Mouse (Mus musculus) adrenal gland, adult 8-10 months (tissue): ENCODE measurements around the gene Mbd4. TPM values are rescaled to one million over a fixed set of nuclear protein-coding genes. Genes with fewer than 3 reads are reported as not detected.
"Not testable (repeated sequence)": the region's sequence is repeated elsewhere in the genome, so short reads cannot be mapped to it uniquely, and the experiment has no call there.

Experiments
- DNase-seq: peaks from one replicate; pipeline ENCODE4 v3.0.0; 2022
- total RNA-seq, 4 experiments: library from RNA; stranded (reverse); gene quantifications; 2 replicates each; pipeline ENCODE4 v1.2.4; 2022

The Mbd4 gene
- 1 to 10 TPM; 3.3 to 5.5 (median 3.9) TPM for total RNA-seq

- DNase-seq: peak; percentile 99
Measured at GRCm38 (mm10) chr6:115853091-115853813, at the start of gene Mbd4, which contains the start of gene Ift122. Gene Mbd4 (minus strand): TSS chr6:115853371. Gene Ift122 (plus strand): TSS chr6:115853470.

- DNase-seq: no peak
Measured at GRCm38 (mm10) chr6:115902545-115902944, 49.4 kb upstream of the Mbd4 start.

- peak; percentile 67 for DNase-seq
Measured at GRCm38 (mm10) chr6:115901489-115901931, 48.3 kb upstream of the Mbd4 start.

GRCm38 (mm10) chr6:115901062-115901461 is 47.9 kb upstream of the Mbd4 start:
- peak; percentile 83 for DNase-seq

- no peak for DNase-seq
Measured at GRCm38 (mm10) chr6:115897926-115898520, 44.9 kb upstream of the Mbd4 start.

- peak; percentile 52 for DNase-seq
Measured at GRCm38 (mm10) chr6:115897117-115897516, 43.9 kb upstream of the Mbd4 start.

- DNase-seq: no peak
Measured at GRCm38 (mm10) chr6:115896346-115896745, 43.2 kb upstream of the Mbd4 start.

GRCm38 (mm10) chr6:115892363-115892762 is 39.2 kb upstream of the Mbd4 start:
- DNase-seq: no peak

GRCm38 (mm10) chr6:115891497-115892061 is 38.4 kb upstream of the Mbd4 start:
- no peak for DNase-seq

- no peak for DNase-seq
Measured at GRCm38 (mm10) chr6:115891061-115891460, 37.9 kb upstream of the Mbd4 start.

GRCm38 (mm10) chr6:115890601-115891000 is 37.4 kb upstream of the Mbd4 start:
- no peak for DNase-seq

- no peak for DNase-seq
Measured at GRCm38 (mm10) chr6:115888296-115888695, 35.1 kb upstream of the Mbd4 start.

- no peak for DNase-seq
Measured at GRCm38 (mm10) chr6:115886894-115887293, 33.7 kb upstream of the Mbd4 start.

- DNase-seq: no peak
Measured at GRCm38 (mm10) chr6:115884018-115884417, 30.8 kb upstream of the Mbd4 start.

- DNase-seq: peak; percentile 39
Measured at GRCm38 (mm10) chr6:115880751-115881150, 27.6 kb upstream of the Mbd4 start.

- DNase-seq: no peak
Measured at GRCm38 (mm10) chr6:115879736-115880135, 26.6 kb upstream of the Mbd4 start.

GRCm38 (mm10) chr6:115878694-115879093 is 25.5 kb upstream of the Mbd4 start:
- DNase-seq: no peak

GRCm38 (mm10) chr6:115877239-115877638 is 24.1 kb upstream of the Mbd4 start:
- no peak for DNase-seq

- not testable (repeated sequence) for DNase-seq
Measured at GRCm38 (mm10) chr6:115871318-115871717, 18.1 kb upstream of the Mbd4 start.

GRCm38 (mm10) chr6:115867157-115867556 is 14.0 kb upstream of the Mbd4 start:
- not testable (repeated sequence) for DNase-seq

- DNase-seq: no peak
Measured at GRCm38 (mm10) chr6:115865246-115865645, 12.1 kb upstream of the Mbd4 start.

- DNase-seq: no peak
Measured at GRCm38 (mm10) chr6:115863340-115863841, 10.2 kb upstream of the Mbd4 start.

GRCm38 (mm10) chr6:115860027-115860556 is 6.9 kb upstream of the Mbd4 start:
- DNase-seq: no peak
